Mouse (Mus musculus): ENCODE measurements around the gene Mrps7. TPM values are rescaled to one million over a fixed set of nuclear protein-coding genes. Genes with fewer than 3 reads are reported as not detected.

Mrps7 gene
- polyA plus RNA-seq, 1 experiment: 13.3 TPM

DNA sequence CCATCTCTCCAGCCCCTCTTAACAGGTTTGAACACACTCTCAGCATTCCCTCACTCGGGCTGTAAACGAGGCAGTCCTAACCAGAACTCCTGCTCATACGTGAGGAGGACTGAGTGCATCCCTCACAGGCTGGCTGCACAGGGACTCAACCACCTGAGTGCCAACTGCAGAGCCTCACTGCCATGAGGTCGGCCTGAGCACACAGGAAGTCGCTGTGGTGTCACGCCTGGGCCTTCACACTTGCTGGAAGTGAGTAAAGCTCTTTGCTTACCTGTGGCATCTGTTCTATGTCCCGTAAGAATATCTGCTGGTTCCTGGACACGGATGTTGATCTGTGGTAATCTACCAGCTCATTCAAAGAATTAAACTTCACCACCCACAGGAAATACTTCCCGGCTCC lies 42.7 kb downstream of the Mrps7 start:
- 90% methylated on average over 9 of the region's 9 CpGs for WGBS
- Histone ChIP-seq H3K4me3 (ENCODE audit: low read depth, low read length) (no peak overlapping the region), H3K36me3 (ENCODE audit: control insufficient read depth, insufficient read depth, low read length) (peaks cover 46% of the 10 kb centered on the region), H3K27ac (ENCODE audit: insufficient read depth, low read depth, low read length) (no peak overlapping the region), H3K4me1 (ENCODE audit: control insufficient read depth, insufficient read depth, insufficient read length, low read length) (peaks cover under 1% of the 10 kb centered on the region; the same call in 1 of the 2 replicates), H3K27me3 (ENCODE audit: control insufficient read depth, insufficient read depth, low read length) (no peaks in the 10 kb centered on the region)
- TF ChIP-seq POLR2A (IDR thresholded peaks at IDR 0.05; ENCODE audit: low read depth, low read length) (no peak), CTCF (IDR thresholded peaks at IDR 0.05; ENCODE audit: extremely low read depth, insufficient read length, insufficient replicate concordance, low read depth, low read length) (no peak)

- Histone ChIP-seq H3K4me3 (ENCODE audit: low read depth, low read length) (no peak overlapping the region), H3K27ac (ENCODE audit: insufficient read depth, low read depth, low read length) (no peak overlapping the region), H3K36me3 (ENCODE audit: control insufficient read depth, insufficient read depth, low read length) (peaks cover 47% of the 10 kb centered on the region), H3K4me1 (ENCODE audit: control insufficient read depth, insufficient read depth, insufficient read length, low read length) (no peaks in the 10 kb centered on the region), H3K27me3 (ENCODE audit: control insufficient read depth, insufficient read depth, low read length) (no peaks in the 10 kb centered on the region)
- 26% methylated on average over 6 of the region's 6 CpGs for WGBS
- TF ChIP-seq POLR2A (IDR thresholded peaks at IDR 0.05; ENCODE audit: low read depth, low read length) (no peak), CTCF (IDR thresholded peaks at IDR 0.05; ENCODE audit: extremely low read depth, insufficient read length, insufficient replicate concordance, low read depth, low read length) (peak; percentile 6; the same call in 1 of the 2 replicates)
Measured at GRCm38 (mm10) chr11:115647459-115647858, 43.7 kb downstream of the Mrps7 start.

GRCm38 (mm10) chr11:115649706-115650105 lies 46.0 kb downstream of the Mrps7 start:
- no peak overlapping the region for H3K4me3 ChIP-seq (ENCODE audit: low read depth, low read length)
- H3K27ac ChIP-seq (ENCODE audit: insufficient read depth, low read depth, low read length): no peak overlapping the region
- H3K4me1 ChIP-seq (ENCODE audit: control insufficient read depth, insufficient read depth, insufficient read length, low read length): no peaks in the 10 kb centered on the region
- WGBS: 75% methylated on average over 10 of the region's 10 CpGs
- peaks cover 47% of the 10 kb centered on the region for H3K36me3 ChIP-seq (ENCODE audit: control insufficient read depth, insufficient read depth, low read length)
- TF ChIP-seq POLR2A (IDR thresholded peaks at IDR 0.05; ENCODE audit: low read depth, low read length) (no peak), CTCF (IDR thresholded peaks at IDR 0.05; ENCODE audit: extremely low read depth, insufficient read length, insufficient replicate concordance, low read depth, low read length) (no peak)
- H3K27me3 ChIP-seq (ENCODE audit: control insufficient read depth, insufficient read depth, low read length): no peaks in the 10 kb centered on the region

GRCm38 (mm10) chr11:115651680-115652079 lies 48.0 kb downstream of the Mrps7 start:
- no peaks in the 10 kb centered on the region for H3K27me3 ChIP-seq (ENCODE audit: control insufficient read depth, insufficient read depth, low read length)
- no peaks in the 10 kb centered on the region for H3K4me1 ChIP-seq (ENCODE audit: control insufficient read depth, insufficient read depth, insufficient read length, low read length)
- no peak overlapping the region for H3K27ac ChIP-seq (ENCODE audit: insufficient read depth, low read depth, low read length)
- TF ChIP-seq POLR2A (IDR thresholded peaks at IDR 0.05; ENCODE audit: low read depth, low read length) (no peak), CTCF (IDR thresholded peaks at IDR 0.05; ENCODE audit: extremely low read depth, insufficient read length, insufficient replicate concordance, low read depth, low read length) (no peak)
- WGBS: 87% methylated on average over 3 of the region's 3 CpGs
- H3K36me3 ChIP-seq (ENCODE audit: control insufficient read depth, insufficient read depth, low read length): peaks cover 39% of the 10 kb centered on the region
- no peak overlapping the region for H3K4me3 ChIP-seq (ENCODE audit: low read depth, low read length)

- WGBS: 84% methylated on average over 3 of the region's 3 CpGs
- Histone ChIP-seq H3K36me3 (ENCODE audit: control insufficient read depth, insufficient read depth, low read length) (peaks cover 30% of the 10 kb centered on the region), H3K4me1 (ENCODE audit: control insufficient read depth, insufficient read depth, insufficient read length, low read length) (no peaks in the 10 kb centered on the region), H3K4me3 (ENCODE audit: low read depth, low read length) (no peak overlapping the region), H3K27ac (ENCODE audit: insufficient read depth, low read depth, low read length) (0 out of 2 replicates have a peak overlapping the region, but pooled peaks have one; percentile 6), H3K27me3 (ENCODE audit: control insufficient read depth, insufficient read depth, low read length) (no peaks in the 10 kb centered on the region)
- TF ChIP-seq POLR2A (IDR thresholded peaks at IDR 0.05; ENCODE audit: low read depth, low read length) (no peak), CTCF (IDR thresholded peaks at IDR 0.05; ENCODE audit: extremely low read depth, insufficient read length, insufficient replicate concordance, low read depth, low read length) (no peak)
Measured at GRCm38 (mm10) chr11:115653194-115653593, 49.5 kb downstream of the Mrps7 start.

- Histone ChIP-seq H3K4me3 (ENCODE audit: low read depth, low read length) (no peak overlapping the region), H3K4me1 (ENCODE audit: control insufficient read depth, insufficient read depth, insufficient read length, low read length) (no peaks in the 10 kb centered on the region), H3K27ac (ENCODE audit: insufficient read depth, low read depth, low read length) (no peak overlapping the region), H3K27me3 (ENCODE audit: control insufficient read depth, insufficient read depth, low read length) (no peaks in the 10 kb centered on the region), H3K36me3 (ENCODE audit: control insufficient read depth, insufficient read depth, low read length) (peaks cover 26% of the 10 kb centered on the region)
- TF ChIP-seq POLR2A (IDR thresholded peaks at IDR 0.05; ENCODE audit: low read depth, low read length) (no peak), CTCF (IDR thresholded peaks at IDR 0.05; ENCODE audit: extremely low read depth, insufficient read length, insufficient replicate concordance, low read depth, low read length) (no peak)
- WGBS: 63% methylated on average over 2 of the region's 2 CpGs
Measured at GRCm38 (mm10) chr11:115654128-115654527, 50.4 kb downstream of the Mrps7 start.

Other genes with a start within 250 kb of the Mrps7 start
- 30.2 and 37.6 TPM in 2 replicates for gene Hid1, start 236.2 kb upstream of the Mrps7 start, polyA plus RNA-seq (2012; rRNA removed)
- 3.8 and 4.2 TPM in 2 replicates for gene Cdr2l, start 222.0 kb upstream of the Mrps7 start, polyA plus RNA-seq (2012; rRNA removed)
- 42.0 and 45.8 TPM in 2 replicates for gene Mrpl58, start 200.2 kb upstream of the Mrps7 start, polyA plus RNA-seq (2012; rRNA removed)
- 50.8 and 61.5 TPM in 2 replicates for gene Atp5h, start 184.0 kb upstream of the Mrps7 start, polyA plus RNA-seq (2012; rRNA removed)
- 13.4 and 27.3 TPM in 2 replicates for gene Kctd2, start 183.8 kb upstream of the Mrps7 start, polyA plus RNA-seq (2012; rRNA removed)
- gene Trim80, start 163.4 kb upstream of the Mrps7 start, polyA plus RNA-seq (2012; rRNA removed): 1.5 and 4.7 TPM in 2 replicates
- gene Slc16a5, start 141.5 kb upstream of the Mrps7 start, polyA plus RNA-seq (2012; rRNA removed): 98.7 and 220 TPM in 2 replicates
- gene Armc7, start 128.3 kb upstream of the Mrps7 start, polyA plus RNA-seq (2012; rRNA removed): 13.2 and 16.3 TPM in 2 replicates
- gene Nt5c, start 112.1 kb upstream of the Mrps7 start, polyA plus RNA-seq (2012; rRNA removed): 56.8 and 132 TPM in 2 replicates
- gene Jpt1, start 89.5 kb upstream of the Mrps7 start, polyA plus RNA-seq (2012; rRNA removed): 210 and 430 TPM in 2 replicates
- gene Sumo2, start 67.6 kb upstream of the Mrps7 start, polyA plus RNA-seq (2012; rRNA removed): 3.6 and 7.0 TPM in 2 replicates
- gene Nup85, start 39.5 kb upstream of the Mrps7 start, polyA plus RNA-seq (2012; rRNA removed): 12.6 and 16.8 TPM in 2 replicates
- 12.6 and 14.7 TPM in 2 replicates for gene Gga3, start 126 bp downstream of the Mrps7 start, polyA plus RNA-seq (2012; rRNA removed)
- 49.4 and 108 TPM in 2 replicates for gene Mif4gd, start 9.0 kb downstream of the Mrps7 start, polyA plus RNA-seq (2012; rRNA removed)
- gene Slc25a19, start 24.4 kb downstream of the Mrps7 start, polyA plus RNA-seq (2012; rRNA removed): 11.3 and 19.6 TPM in 2 replicates
- 13.0 and 34.8 TPM in 2 replicates for gene Grb2, start 104.7 kb downstream of the Mrps7 start, polyA plus RNA-seq (2012; rRNA removed)
- 48.2 and 132 TPM in 2 replicates for gene Tmem94, start 161.5 kb downstream of the Mrps7 start, polyA plus RNA-seq (2012; rRNA removed)
- 26.1 and 52.6 TPM in 2 replicates for gene Caskin2, start 209.7 kb downstream of the Mrps7 start, polyA plus RNA-seq (2012; rRNA removed)
- gene Tsen54, start 210.8 kb downstream of the Mrps7 start, polyA plus RNA-seq (2012; rRNA removed): 24.3 and 40.8 TPM in 2 replicates
- gene Llgl2, start 220.1 kb downstream of the Mrps7 start, polyA plus RNA-seq (2012; rRNA removed): 140 and 268 TPM in 2 replicates

All from small intestine, adult 2 months (tissue).